Mouse (Mus musculus): ENCODE measurements around the gene Timm13. TPM values are rescaled to one million over a fixed set of nuclear protein-coding genes. Genes with fewer than 3 reads are reported as not detected.

Gene Timm13
- 192 and 231 TPM in 2 replicates for polyA plus RNA-seq (2012; rRNA removed)

GRCm38 (mm10) chr10:80900318-80901247, at the start of gene Timm13:
Gene Timm13, minus strand, starts transcription at chr10:80900969.
- DNase-seq (ENCODE audit: extremely low spot score in 1 of 2, low spot score in 1 of 2): peak; percentile 99 to 100

- no peak for DNase-seq (ENCODE audit: extremely low spot score in 1 of 2, low spot score in 1 of 2)
Measured at GRCm38 (mm10) chr10:80950314-80950713, 49.5 kb upstream of the Timm13 start.

GRCm38 (mm10) chr10:80949081-80949480, 48.3 kb upstream of the Timm13 start:
- no peak for DNase-seq (ENCODE audit: extremely low spot score in 1 of 2, low spot score in 1 of 2)

- no peak for DNase-seq (ENCODE audit: extremely low spot score in 1 of 2, low spot score in 1 of 2)
Measured at GRCm38 (mm10) chr10:80948570-80948969, 47.8 kb upstream of the Timm13 start.

- DNase-seq (ENCODE audit: extremely low spot score in 1 of 2, low spot score in 1 of 2): no peak
Measured at GRCm38 (mm10) chr10:80947802-80948201, 47.0 kb upstream of the Timm13 start.

GRCm38 (mm10) chr10:80946684-80947437, 46.1 kb upstream of the Timm13 start:
- DNase-seq (ENCODE audit: extremely low spot score in 1 of 2, low spot score in 1 of 2): no peak

- no peak for DNase-seq (ENCODE audit: extremely low spot score in 1 of 2, low spot score in 1 of 2)
Measured at GRCm38 (mm10) chr10:80944231-80944630, 43.5 kb upstream of the Timm13 start.

GRCm38 (mm10) chr10:80943701-80944100, 42.9 kb upstream of the Timm13 start:
- no peak for DNase-seq (ENCODE audit: extremely low spot score in 1 of 2, low spot score in 1 of 2)

GRCm38 (mm10) chr10:80942919-80943318, 42.1 kb upstream of the Timm13 start:
- DNase-seq (ENCODE audit: extremely low spot score in 1 of 2, low spot score in 1 of 2): no peak

GRCm38 (mm10) chr10:80940988-80941347, 40.2 kb upstream of the Timm13 start:
- no peak for DNase-seq (ENCODE audit: extremely low spot score in 1 of 2, low spot score in 1 of 2)

GRCm38 (mm10) chr10:80940320-80940987, 39.7 kb upstream of the Timm13 start:
- DNase-seq (ENCODE audit: extremely low spot score in 1 of 2, low spot score in 1 of 2): no peak

- peak; percentile 56 to 86 for DNase-seq (ENCODE audit: extremely low spot score in 1 of 2, low spot score in 1 of 2)
Measured at GRCm38 (mm10) chr10:80939671-80940070, 38.9 kb upstream of the Timm13 start.

GRCm38 (mm10) chr10:80938831-80939550, 38.2 kb upstream of the Timm13 start:
- no peak for DNase-seq (ENCODE audit: extremely low spot score in 1 of 2, low spot score in 1 of 2)

GRCm38 (mm10) chr10:80937646-80938045, 36.9 kb upstream of the Timm13 start:
- DNase-seq (ENCODE audit: extremely low spot score in 1 of 2, low spot score in 1 of 2): no peak

- DNase-seq (ENCODE audit: extremely low spot score in 1 of 2, low spot score in 1 of 2): no peak
Measured at GRCm38 (mm10) chr10:80936810-80937164, 36.0 kb upstream of the Timm13 start.

GRCm38 (mm10) chr10:80936135-80936809, 35.5 kb upstream of the Timm13 start:
- DNase-seq (ENCODE audit: extremely low spot score in 1 of 2, low spot score in 1 of 2): no peak

- DNase-seq (ENCODE audit: extremely low spot score in 1 of 2, low spot score in 1 of 2): no peak
Measured at GRCm38 (mm10) chr10:80935698-80936097, 34.9 kb upstream of the Timm13 start.

- DNase-seq (ENCODE audit: extremely low spot score in 1 of 2, low spot score in 1 of 2): no peak
Measured at GRCm38 (mm10) chr10:80935241-80935640, 34.5 kb upstream of the Timm13 start.

GRCm38 (mm10) chr10:80934136-80934985, 33.6 kb upstream of the Timm13 start:
- DNase-seq (ENCODE audit: extremely low spot score in 1 of 2, low spot score in 1 of 2): no peak

All from frontal cortex, adult 2 months (tissue).